Mouse (Mus musculus) heart, adult 2 months (tissue): ENCODE results near the gene Ralgps1.

ENCODE experiments used
- CTCF ChIP-seq: fragments of 200-600 bp; IDR thresholded peaks from 2 replicates; pipeline ENCODE4 v1.8.1; 2022; ENCODE audit warnings: antibody characterized with exemption, mild to moderate bottlenecking, moderate library complexity
- POLR2A ChIP-seq: fragments of 200-500 bp; IDR thresholded peaks from 2 replicates; pipeline ENCODE4 v1.6.1; 2011; ENCODE audit warnings: mild to moderate bottlenecking, low read depth, low read length, control low read depth; ENCODE audit not compliant: insufficient read depth

DNA sequence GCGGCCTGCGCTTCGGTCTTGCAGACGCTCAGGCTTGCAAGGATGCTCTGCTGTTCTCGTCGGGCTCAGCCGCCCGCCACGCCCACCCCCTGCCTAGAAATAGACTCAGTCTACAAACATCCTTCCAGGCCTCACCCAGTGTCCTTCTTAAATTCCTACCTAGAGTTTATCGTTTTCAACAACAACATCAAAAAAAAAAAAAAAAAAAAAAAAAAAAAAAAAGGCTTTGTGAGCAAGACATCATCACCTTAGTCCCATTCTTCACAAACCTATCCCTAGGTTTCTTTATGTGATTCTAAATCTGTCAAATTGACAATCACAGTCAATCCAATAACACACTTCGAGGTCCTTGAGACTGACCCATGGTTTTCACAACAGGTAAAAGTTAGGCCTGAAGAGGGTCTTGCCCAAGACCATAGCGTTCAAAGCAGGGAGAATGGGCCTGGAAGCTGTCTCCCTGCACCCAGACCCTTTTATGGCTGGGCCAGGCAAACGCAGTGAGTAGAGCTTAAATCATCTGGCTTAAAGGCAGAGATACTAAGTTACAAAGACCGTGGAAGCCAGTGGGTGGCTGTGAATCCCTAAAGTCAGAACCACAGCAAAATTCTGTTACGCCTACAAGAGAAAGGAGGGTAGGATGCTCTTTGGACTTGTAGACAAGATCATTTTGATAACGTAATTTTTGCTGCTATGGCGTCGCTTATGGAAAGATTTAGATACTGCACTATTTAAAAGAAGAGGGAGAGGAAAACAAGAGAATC lies 542 bp upstream of the Ralgps1 start:
- TF ChIP-seq CTCF (no peak), POLR2A (no peak)
